Comparison of ENCODE assay signal across 7 mouse cellular contexts in genomic region chr11:5114931-5115581, GRCm38 (mm10). TPM values are rescaled to one million over a fixed set of nuclear protein-coding genes. Genes with fewer than 3 reads are reported as not detected.
DNase-seq lines count a peak whose midpoint lies in the region; ATAC-seq and TF ChIP-seq lines count a peak whose summit lies in the region.

No protein-coding gene starts in this region.

- no peak for TF ChIP-seq POLR2A in small intestine, adult 2 months (IDR thresholded peaks at IDR 0.05; ENCODE audit: low read depth, low read length)

- H3K4me2 ChIP-seq in intestine, embryonic 15.5 days (replicated peaks), result no peak overlapping the region

- TF ChIP-seq CTCF in small intestine, adult 2 months (IDR thresholded peaks at IDR 0.05; ENCODE audit: extremely low read depth, insufficient read length, insufficient replicate concordance, low read depth, low read length), result peak; percentile 99

- peak; percentile 84 for DNase-seq in adrenal gland, adult 2 months
- peak; percentile 94 for DNase-seq in embryo, embryonic 10.5 days (ENCODE audit: low spot score)
- peak; percentile 58 to 80 for DNase-seq in gastrocnemius, postnatal 4 days (ENCODE audit: low spot score in 2 of 2)
- peak; percentile 86 to 90 for DNase-seq in left cerebral cortex, postnatal 25 days (ENCODE audit: low spot score in 2 of 2)
- peak; percentile 85 for DNase-seq in midbrain, embryonic 10.5 days (ENCODE audit: low spot score)

- intact Hi-C loops in left cerebral cortex, postnatal 25 days (cut with DNase I), result loop anchor here (1.0 to 5.0 kb wide), 4 partner anchors 37 to 359 kb away; partner anchors contain the start of gene Emid1

- H3K9me3 ChIP-seq in intestine, embryonic 15.5 days, result no peaks in the 10 kb centered on the region
- no peaks in the 10 kb centered on the region for H3K9me3 ChIP-seq in midbrain, embryonic 10.5 days (replicated peaks)

- no peaks in the 10 kb centered on the region for H3K36me3 ChIP-seq in intestine, embryonic 15.5 days
- H3K36me3 ChIP-seq in midbrain, embryonic 10.5 days, result peaks cover 6% of the 10 kb centered on the region
- no peaks in the 10 kb centered on the region for H3K36me3 ChIP-seq in small intestine, adult 2 months (ENCODE audit: control insufficient read depth, insufficient read depth, low read length)

- H3K27ac ChIP-seq in intestine, embryonic 15.5 days, result no peak overlapping the region
- no peak overlapping the region; the same call in 1 of the 2 replicates for H3K27ac ChIP-seq in midbrain, embryonic 10.5 days (replicated peaks)
- no peak overlapping the region for H3K27ac ChIP-seq in small intestine, adult 2 months (ENCODE audit: insufficient read depth, low read depth, low read length)

- peaks cover 3% of the 10 kb centered on the region; the same call in 1 of the 2 replicates for H3K4me1 ChIP-seq in intestine, embryonic 15.5 days (replicated peaks)
- peaks cover 7% of the 10 kb centered on the region for H3K4me1 ChIP-seq in midbrain, embryonic 10.5 days
- H3K4me1 ChIP-seq in small intestine, adult 2 months (ENCODE audit: control insufficient read depth, insufficient read depth, insufficient read length, low read length), result no peaks in the 10 kb centered on the region

- WGBS in intestine, embryonic 15.5 days, result 24% methylated on average over 13 of the region's 13 CpGs
- WGBS in midbrain, embryonic 10.5 days, result 28% methylated on average over 13 of the region's 13 CpGs
- WGBS in small intestine, adult 2 months, result 32% methylated on average over 13 of the region's 13 CpGs

- H3K9ac ChIP-seq in intestine, embryonic 15.5 days, result no peak overlapping the region

- peak; percentile 57 for ATAC-seq in intestine, embryonic 15.5 days

- H3K27me3 ChIP-seq in intestine, embryonic 15.5 days (replicated peaks), result no peaks in the 10 kb centered on the region
- H3K27me3 ChIP-seq in midbrain, embryonic 10.5 days (ENCODE audit: low read depth, poor library complexity, severe bottlenecking), result no peaks in the 10 kb centered on the region
- no peaks in the 10 kb centered on the region for H3K27me3 ChIP-seq in small intestine, adult 2 months (ENCODE audit: control insufficient read depth, insufficient read depth, low read length)

- H3K4me3 ChIP-seq in intestine, embryonic 15.5 days (replicated peaks), result no peak overlapping the region
- no peak overlapping the region for H3K4me3 ChIP-seq in midbrain, embryonic 10.5 days
- H3K4me3 ChIP-seq in small intestine, adult 2 months (ENCODE audit: low read depth, low read length), result no peak overlapping the region

RNA-seq across cellular contexts. Expression of gene Ewsr1, which starts 16.0 kb away (rescaled TPM):
- 100 to 1,000 TPM; 193 to 525 TPM for total RNA-seq in adrenal gland, adult 2 months (2021)
- 395 and 441 TPM in 2 replicates for polyA plus RNA-seq in adrenal gland, adult 2 months (2012; rRNA removed)
- total RNA-seq in gastrocnemius, postnatal 4 days (2021), result 100 to 1,000 TPM; 205 to 243 TPM
- 571 and 594 TPM in 2 replicates for polyA plus RNA-seq in intestine, embryonic 15.5 days (2015; fragmentation: Nextera tagmentation; extraction: Ambion mirVana)
- 100 to 1,000 TPM; 259 to 301 TPM for total RNA-seq in left cerebral cortex, postnatal 25 days (2021)
- polyA plus RNA-seq in midbrain, embryonic 10.5 days (2016; fragmentation: Nextera tagmentation; extraction: Ambion mirVana), result 903 and 985 TPM in 2 replicates
- 305 and 396 TPM in 2 replicates for polyA plus RNA-seq in small intestine, adult 2 months (2012; rRNA removed)

RNA-seq across cellular contexts. Expression of gene Rhbdd3, which starts 16.3 kb away (rescaled TPM):
- total RNA-seq in adrenal gland, adult 2 months (2021), result 10 to 100 TPM; 18.2 to 24.8 TPM
- 38.1 and 60.4 TPM in 2 replicates for polyA plus RNA-seq in adrenal gland, adult 2 months (2012; rRNA removed)
- 10 to 100 TPM; 25.7 to 25.8 TPM for total RNA-seq in gastrocnemius, postnatal 4 days (2021)
- polyA plus RNA-seq in intestine, embryonic 15.5 days (2015; fragmentation: Nextera tagmentation; extraction: Ambion mirVana), result 27.5 and 30.0 TPM in 2 replicates
- 10 to 100 TPM; 20.9 to 21.0 TPM for total RNA-seq in left cerebral cortex, postnatal 25 days (2021)
- 33.0 and 33.6 TPM in 2 replicates for polyA plus RNA-seq in midbrain, embryonic 10.5 days (2016; fragmentation: Nextera tagmentation; extraction: Ambion mirVana)
- 16.2 and 22.1 TPM in 2 replicates for polyA plus RNA-seq in small intestine, adult 2 months (2012; rRNA removed)

RNA-seq across cellular contexts. Expression of gene Emid1, which starts 37.0 kb away (rescaled TPM):
- 1 to 10 TPM; 3.1 to 4.6 TPM for total RNA-seq in adrenal gland, adult 2 months (2021)
- 20.1 and 22.9 TPM in 2 replicates for polyA plus RNA-seq in adrenal gland, adult 2 months (2012; rRNA removed)
- 10 to 100 TPM; 17.4 to 20.4 TPM for total RNA-seq in gastrocnemius, postnatal 4 days (2021)
- polyA plus RNA-seq in intestine, embryonic 15.5 days (2015; fragmentation: Nextera tagmentation; extraction: Ambion mirVana), result 94.4 and 105 TPM in 2 replicates
- 10 to 100 TPM in 1 of 2 experiments, 1 to 10 TPM in 1; 9.7 to 11.8 TPM for total RNA-seq in left cerebral cortex, postnatal 25 days (2021)
- 21.9 and 28.2 TPM in 2 replicates for polyA plus RNA-seq in midbrain, embryonic 10.5 days (2016; fragmentation: Nextera tagmentation; extraction: Ambion mirVana)
- polyA plus RNA-seq in small intestine, adult 2 months (2012; rRNA removed), result 16.9 and 34.7 TPM in 2 replicates

RNA-seq across cellular contexts. Expression of gene Gas2l1, which starts 49.9 kb away (rescaled TPM):
- total RNA-seq in adrenal gland, adult 2 months (2021), result 10 to 100 TPM; 42.6 to 58.4 TPM
- 108 and 131 TPM in 2 replicates for polyA plus RNA-seq in adrenal gland, adult 2 months (2012; rRNA removed)
- total RNA-seq in gastrocnemius, postnatal 4 days (2021), result 10 to 100 TPM; 25.1 to 28.5 TPM
- polyA plus RNA-seq in intestine, embryonic 15.5 days (2015; fragmentation: Nextera tagmentation; extraction: Ambion mirVana), result 28.2 and 28.5 TPM in 2 replicates
- total RNA-seq in left cerebral cortex, postnatal 25 days (2021), result 10 to 100 TPM; 82.5 to 95.0 TPM
- 22.0 and 23.6 TPM in 2 replicates for polyA plus RNA-seq in midbrain, embryonic 10.5 days (2016; fragmentation: Nextera tagmentation; extraction: Ambion mirVana)
- polyA plus RNA-seq in small intestine, adult 2 months (2012; rRNA removed), result 46.7 and 123 TPM in 2 replicates

RNA-seq across cellular contexts. Expression of gene Rasl10a, which starts 57.1 kb away (rescaled TPM):
- total RNA-seq in adrenal gland, adult 2 months (2021), result under 1 TPM; 0.35 to 0.52 TPM
- 2.2 and 2.6 TPM in 2 replicates for polyA plus RNA-seq in adrenal gland, adult 2 months (2012; rRNA removed)
- total RNA-seq in gastrocnemius, postnatal 4 days (2021), result 1 to 10 TPM; 1.9 to 2.8 TPM
- 0.68 and 0.90 TPM in 2 replicates for polyA plus RNA-seq in intestine, embryonic 15.5 days (2015; fragmentation: Nextera tagmentation; extraction: Ambion mirVana)
- 10 to 100 TPM; 68.0 to 80.4 TPM for total RNA-seq in left cerebral cortex, postnatal 25 days (2021)
- polyA plus RNA-seq in midbrain, embryonic 10.5 days (2016; fragmentation: Nextera tagmentation; extraction: Ambion mirVana), result 0.44 and 1.2 TPM in 2 replicates
- polyA plus RNA-seq in small intestine, adult 2 months (2012; rRNA removed), result 0.53 and 1.2 TPM in 2 replicates
